Mouse (Mus musculus) embryonic facial prominence, embryonic 10.5 days (tissue): ENCODE measurements around the gene Cyth1. TPM values are rescaled to one million over a fixed set of nuclear protein-coding genes. Genes with fewer than 3 reads are reported as not detected.
A peak's percentile ranks its signal among the peaks of the same experiment; 100 is the strongest.

Experiments
- DNase-seq: peaks from one replicate; pipeline ENCODE4 v3.0.0-alpha.2; 2017; ENCODE audit warnings: low spot score
- H3K27ac ChIP-seq: fragments of 300-500 bp; sonication (generic); replicated peaks from 2 replicates; pipeline ENCODE4 v1.5.1; 2016; ENCODE audit warnings: mild to moderate bottlenecking
- H3K27me3 ChIP-seq: fragments of 300-500 bp; sonication (generic); replicated peaks from 2 replicates; pipeline ENCODE4 v1.6.1; 2016; ENCODE audit warnings: low read depth, mild to moderate bottlenecking; ENCODE audit not compliant: poor library complexity, severe bottlenecking
- H3K36me3 ChIP-seq: fragments of 300-500 bp; sonication (generic); replicated peaks from 2 replicates; pipeline ENCODE4 v1.6.1; 2016; ENCODE audit warnings: mild to moderate bottlenecking, moderate library complexity
- H3K4me1 ChIP-seq: fragments of 300-500 bp; sonication (generic); 2 replicates; pipeline ENCODE4 v1.6.1; 2016
- H3K4me3 ChIP-seq: fragments of 300-500 bp; sonication (generic); 2 replicates; pipeline ENCODE4 v1.5.1; 2016; ENCODE audit warnings: mild to moderate bottlenecking, moderate library complexity
- H3K9me3 ChIP-seq: fragments of 300-500 bp; sonication (generic); 2 replicates; pipeline ENCODE4 v1.6.1; 2016; ENCODE audit warnings: mild to moderate bottlenecking
- WGBS: fragments of 180-500 bp; shearing (Covaris S2); methylation state at CpG from one replicate; pipeline ENCODE4 v1.1.7; 2016; 5-methylcytosine and 5-hydroxymethylcytosine counted together
- polyA plus RNA-seq: library from polyadenylated mRNA; unstranded; fragments of >200 nt; fragmentation: Nextera tagmentation; extraction: Ambion mirVana; gene quantifications from 2 replicates; pipeline ENCODE4 v1.2.1, GENCODE M21; 2016

Gene Cyth1
- polyA plus RNA-seq, 1 experiment from 2014 or later, result 15.8 TPM

- no peak for DNase-seq
- H3K36me3 ChIP-seq, result peaks cover 99% of the 10 kb centered on the region
Measured at GRCm38 (mm10) chr11:118275092-118275491, 26.7 kb upstream of the Cyth1 start.

GRCm38 (mm10) chr11:118269827-118270226 lies 21.4 kb upstream of the Cyth1 start:
- Histone ChIP-seq H3K4me1 (no peaks in the 10 kb centered on the region), H3K27ac (no peak overlapping the region), H3K36me3 (peaks cover 99% of the 10 kb centered on the region), H3K4me3 (no peak overlapping the region), H3K27me3 (no peaks in the 10 kb centered on the region), H3K9me3 (no peaks in the 10 kb centered on the region)
- no peak for DNase-seq
- WGBS, result 95% methylated on average over 3 of the region's 3 CpGs

More at GRCm38 (mm10) chr11:118275092-118275491, 26.7 kb upstream of the Cyth1 start:
- WGBS, result 91% methylated on average over 9 of the region's 9 CpGs
- Histone ChIP-seq H3K4me3 (no peak overlapping the region), H3K4me1 (no peaks in the 10 kb centered on the region), H3K9me3 (no peaks in the 10 kb centered on the region), H3K27ac (no peak overlapping the region), H3K27me3 (no peaks in the 10 kb centered on the region)

DNA sequence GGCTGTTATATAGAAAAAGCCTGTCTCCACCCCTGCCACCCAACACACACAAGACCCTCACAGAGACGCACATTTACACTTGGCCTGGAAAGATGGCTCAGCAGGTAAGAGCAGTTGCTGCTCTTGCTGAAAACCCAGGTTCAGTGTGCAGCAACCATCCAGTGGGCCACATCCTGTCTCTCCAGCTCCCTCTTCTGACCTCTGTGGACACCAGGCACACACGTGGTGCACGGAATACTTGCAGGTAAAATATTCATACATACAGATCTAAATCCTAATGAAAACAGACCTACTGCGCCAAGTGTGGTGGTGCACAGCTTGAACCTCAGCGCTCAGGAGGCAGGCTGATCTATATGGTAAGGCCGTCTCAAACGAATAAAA lies 18.3 kb upstream of the Cyth1 start:
- no peak overlapping the region for H3K27ac ChIP-seq
- no peak for DNase-seq
- H3K27me3 ChIP-seq, result no peaks in the 10 kb centered on the region
- no peak overlapping the region for H3K4me3 ChIP-seq
- H3K9me3 ChIP-seq, result no peaks in the 10 kb centered on the region
- WGBS, result 92% methylated on average over 7 of the region's 7 CpGs
- H3K36me3 ChIP-seq, result peaks cover 99% of the 10 kb centered on the region
- no peaks in the 10 kb centered on the region for H3K4me1 ChIP-seq

DNA sequence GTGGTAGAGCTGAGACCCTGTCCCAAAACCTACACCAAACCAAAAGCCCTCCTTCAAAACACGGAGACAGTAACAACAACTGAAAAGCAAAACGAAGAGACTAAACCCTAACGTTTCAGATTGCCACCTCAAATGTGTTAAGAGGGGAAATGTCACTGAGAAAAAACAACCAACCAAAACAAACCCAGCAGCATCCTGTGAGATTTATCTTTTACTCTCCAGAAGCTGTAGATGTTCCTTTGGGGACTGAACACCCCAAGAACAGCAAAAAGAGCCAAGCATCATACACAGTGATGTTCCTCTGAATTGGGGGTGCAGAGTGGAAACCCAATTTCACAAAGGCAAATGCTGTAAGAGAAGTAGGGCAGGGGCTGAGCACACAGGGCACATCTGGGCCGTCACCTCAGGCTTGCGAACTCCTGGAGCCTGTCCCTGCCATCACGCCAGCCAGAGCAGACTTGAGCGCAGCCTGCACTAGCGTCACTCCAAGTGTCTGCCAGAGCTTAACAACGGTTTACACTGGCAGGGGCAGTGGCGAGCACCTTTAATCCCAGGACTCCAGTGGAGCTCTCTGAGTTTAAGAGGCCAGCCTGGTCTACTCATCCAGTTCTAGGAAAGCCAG lies 17.8 kb upstream of the Cyth1 start:
- no peak for DNase-seq
- Histone ChIP-seq H3K27me3 (no peaks in the 10 kb centered on the region), H3K36me3 (peaks cover 99% of the 10 kb centered on the region), H3K9me3 (no peaks in the 10 kb centered on the region), H3K4me3 (no peak overlapping the region), H3K27ac (no peak overlapping the region), H3K4me1 (no peaks in the 10 kb centered on the region)
- WGBS, result 92% methylated on average over 10 of the region's 10 CpGs

GRCm38 (mm10) chr11:118265621-118266020 lies 17.2 kb upstream of the Cyth1 start:
- Histone ChIP-seq H3K27ac (no peak overlapping the region), H3K9me3 (no peaks in the 10 kb centered on the region), H3K4me3 (no peak overlapping the region), H3K27me3 (no peaks in the 10 kb centered on the region), H3K4me1 (no peaks in the 10 kb centered on the region), H3K36me3 (peaks cover 99% of the 10 kb centered on the region)
- no peak for DNase-seq
- WGBS, result 90% methylated on average over 11 of the region's 11 CpGs

- DNase-seq, result no peak
- H3K4me1 ChIP-seq, result no peaks in the 10 kb centered on the region
- no peak overlapping the region for H3K27ac ChIP-seq
- WGBS, result 93% methylated on average over 5 of the region's 5 CpGs
- no peak overlapping the region for H3K4me3 ChIP-seq
- no peaks in the 10 kb centered on the region for H3K27me3 ChIP-seq
- H3K36me3 ChIP-seq, result peaks cover 100% of the 10 kb centered on the region
- no peaks in the 10 kb centered on the region for H3K9me3 ChIP-seq
Measured at GRCm38 (mm10) chr11:118263146-118263545, 14.8 kb upstream of the Cyth1 start.

- Histone ChIP-seq H3K27ac (no peak overlapping the region), H3K4me3 (no peak overlapping the region), H3K4me1 (no peaks in the 10 kb centered on the region; the same call in 1 of the 2 replicates), H3K36me3 (peaks cover 92% of the 10 kb centered on the region), H3K9me3 (no peaks in the 10 kb centered on the region), H3K27me3 (no peaks in the 10 kb centered on the region)
- WGBS, result 95% methylated on average over 8 of the region's 8 CpGs
- no peak for DNase-seq
Measured at GRCm38 (mm10) chr11:118260081-118260480, 11.7 kb upstream of the Cyth1 start.

GRCm38 (mm10) chr11:118259580-118259979 lies 11.2 kb upstream of the Cyth1 start:
- H3K4me1 ChIP-seq, result peaks cover 3% of the 10 kb centered on the region
- H3K27me3 ChIP-seq, result no peaks in the 10 kb centered on the region
- no peak for DNase-seq
- H3K27ac ChIP-seq, result no peak overlapping the region
- H3K9me3 ChIP-seq, result no peaks in the 10 kb centered on the region
- 96% methylated on average over 8 of the region's 8 CpGs for WGBS
- H3K36me3 ChIP-seq, result peaks cover 87% of the 10 kb centered on the region
- H3K4me3 ChIP-seq, result no peak overlapping the region

- DNase-seq, result no peak
- Histone ChIP-seq H3K4me1 (peaks cover 17% of the 10 kb centered on the region), H3K27ac (0 out of 2 replicates have a peak overlapping the region, but pooled peaks have one; percentile 32), H3K36me3 (peaks cover 55% of the 10 kb centered on the region), H3K27me3 (no peaks in the 10 kb centered on the region), H3K9me3 (no peaks in the 10 kb centered on the region), H3K4me3 (no peak overlapping the region)
- 91% methylated on average over 7 of the region's 7 CpGs for WGBS
Measured at GRCm38 (mm10) chr11:118256371-118256770, 8.0 kb upstream of the Cyth1 start.

- Histone ChIP-seq H3K4me3 (no peak overlapping the region), H3K4me1 (peaks cover 21% of the 10 kb centered on the region), H3K27me3 (no peaks in the 10 kb centered on the region), H3K36me3 (peaks cover 35% of the 10 kb centered on the region), H3K9me3 (no peaks in the 10 kb centered on the region), H3K27ac (no peak overlapping the region; the same call in 1 of the 2 replicates)
- DNase-seq, result no peak
- WGBS, result 62% methylated on average over 15 of the region's 15 CpGs
Measured at GRCm38 (mm10) chr11:118254159-118254951, 6.0 kb upstream of the Cyth1 start.

GRCm38 (mm10) chr11:118253447-118254158 lies 5.2 kb upstream of the Cyth1 start:
- 90% methylated on average over 7 of the region's 7 CpGs for WGBS
- Histone ChIP-seq H3K9me3 (no peaks in the 10 kb centered on the region), H3K4me1 (peaks cover 26% of the 10 kb centered on the region), H3K4me3 (no peak overlapping the region), H3K27ac (no peak overlapping the region), H3K27me3 (no peaks in the 10 kb centered on the region), H3K36me3 (peaks cover 27% of the 10 kb centered on the region)
- DNase-seq, result no peak

DNA sequence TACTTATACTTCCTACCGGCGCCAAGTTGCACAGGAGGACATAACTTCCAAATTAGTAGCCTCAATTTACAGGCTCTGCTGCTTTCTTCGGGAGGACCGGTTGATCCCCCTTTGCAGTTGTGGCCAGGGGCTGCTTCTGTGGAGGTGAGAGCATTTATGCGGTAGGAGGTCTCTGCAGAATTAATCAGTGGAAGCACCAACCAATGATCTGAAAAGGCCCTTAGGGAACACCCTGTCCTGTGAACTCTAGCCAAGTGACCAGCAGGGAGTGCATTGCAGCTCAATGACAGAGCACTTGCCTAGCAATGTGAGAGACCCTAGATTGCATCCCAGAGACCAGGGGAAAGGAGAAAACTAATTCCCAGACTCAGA lies 606 bp upstream of the Cyth1 start:
- WGBS, result 0% methylated on average over 5 of the region's 5 CpGs
- H3K27me3 ChIP-seq, result 0 out of 2 replicates have a peak, but pooled peaks cover 7% of the 10 kb centered on the region
- H3K4me1 ChIP-seq, result peaks cover 44% of the 10 kb centered on the region
- no peak for DNase-seq
- no peaks in the 10 kb centered on the region for H3K36me3 ChIP-seq
- peak overlapping the region; percentile 96 for H3K4me3 ChIP-seq
- H3K27ac ChIP-seq, result peak overlapping the region; percentile 89
- H3K9me3 ChIP-seq, result no peaks in the 10 kb centered on the region
